Mouse (Mus musculus): Measurements from ENCODE around the gene Capn12. TPM values are rescaled to one million over a fixed set of nuclear protein-coding genes. Genes with fewer than 3 reads are reported as not detected.
A peak's percentile ranks its signal among the peaks of the same experiment; 100 is the strongest.

The Capn12 gene
- polyA plus RNA-seq (2014; fragmentation: Nextera tagmentation; extraction: Ambion mirVana): 0.23 and 0.44 TPM in 2 replicates

GRCm38 (mm10) chr7:28881199-28881598 is at the start of gene Capn12:
Gene Capn12, plus strand, starts transcription at chr7:28881422.
- no peaks in the 10 kb centered on the region for H3K4me1 ChIP-seq (replicated peaks; ENCODE audit: control insufficient read depth, insufficient read depth, low read length)
- no peak within 1 kb of the TSS for H3K27ac ChIP-seq (ENCODE audit: low read depth)
- no peaks in the 10 kb centered on the region for H3K27me3 ChIP-seq (replicated peaks; ENCODE audit: control insufficient read depth, insufficient read depth, low read length)
- DNase-seq (ENCODE audit: low spot score) (no peak), ATAC-seq (replicated peaks; ENCODE audit: low FRiP score, low TSS enrichment, low read depth) (0 out of 2 replicates have a peak, but pooled peaks have one; percentile 17)
- H3K9ac ChIP-seq (ENCODE audit: low read length): no peak within 1 kb of the TSS
- 39% methylated on average over 13 of the region's 13 CpGs for WGBS
- no peaks in the 10 kb centered on the region for H3K9me3 ChIP-seq (ENCODE audit: control insufficient read depth, low read length)
- no peaks in the 10 kb centered on the region for H3K36me3 ChIP-seq (ENCODE audit: control insufficient read depth, insufficient read depth, low read length)
- H3K4me3 ChIP-seq (ENCODE audit: low read depth, low read length): no peak within 1 kb of the TSS
- no peak within 1 kb of the TSS for H3K4me2 ChIP-seq (ENCODE audit: low read length)

- ATAC-seq (replicated peaks; ENCODE audit: low FRiP score, low TSS enrichment, low read depth): peak; percentile 46
- no peak for DNase-seq (ENCODE audit: low spot score)
- H3K27ac ChIP-seq (ENCODE audit: low read depth): peak overlapping the region; percentile 69
- H3K27me3 ChIP-seq (replicated peaks; ENCODE audit: control insufficient read depth, insufficient read depth, low read length): no peaks in the 10 kb centered on the region
- H3K4me2 ChIP-seq (ENCODE audit: low read length): 0 out of 2 replicates have a peak overlapping the region, but pooled peaks have one; percentile 9
- no peak overlapping the region for H3K9ac ChIP-seq (ENCODE audit: low read length)
- H3K36me3 ChIP-seq (ENCODE audit: control insufficient read depth, insufficient read depth, low read length): peaks cover 12% of the 10 kb centered on the region
- H3K4me3 ChIP-seq (ENCODE audit: low read depth, low read length): no peak overlapping the region
- H3K4me1 ChIP-seq (replicated peaks; ENCODE audit: control insufficient read depth, insufficient read depth, low read length): 0 out of 2 replicates have a peak, but pooled peaks cover 3% of the 10 kb centered on the region
- no peaks in the 10 kb centered on the region for H3K9me3 ChIP-seq (ENCODE audit: control insufficient read depth, low read length)
- WGBS: 55% methylated on average over 6 of the region's 6 CpGs
Observed at GRCm38 (mm10) chr7:28832137-28832536, 49.1 kb upstream of the Capn12 start.

- ATAC-seq (replicated peaks; ENCODE audit: low FRiP score, low TSS enrichment, low read depth) (peak; percentile 85), DNase-seq (ENCODE audit: low spot score) (no peak)
- Histone ChIP-seq H3K9ac (ENCODE audit: low read length) (peak within 1 kb of the TSS; percentile 40), H3K36me3 (ENCODE audit: control insufficient read depth, insufficient read depth, low read length) (peaks cover 12% of the 10 kb centered on the region), H3K9me3 (ENCODE audit: control insufficient read depth, low read length) (no peaks in the 10 kb centered on the region), H3K4me2 (ENCODE audit: low read length) (peak within 1 kb of the TSS; percentile 42), H3K4me1 (replicated peaks; ENCODE audit: control insufficient read depth, insufficient read depth, low read length) (no peaks in the 10 kb centered on the region), H3K4me3 (ENCODE audit: low read depth, low read length) (peak within 1 kb of the TSS; percentile 26), H3K27me3 (replicated peaks; ENCODE audit: control insufficient read depth, insufficient read depth, low read length) (no peaks in the 10 kb centered on the region), H3K27ac (ENCODE audit: low read depth) (peak within 1 kb of the TSS; percentile 69)
- 70% methylated on average over 6 of the region's 6 CpGs for WGBS
Observed at GRCm38 (mm10) chr7:28833723-28834347, 47.4 kb upstream of the Capn12 start, which contains the start of gene Lgals4. Gene Lgals4, plus strand, starts transcription at chr7:28833854.

- no peak for DNase-seq (ENCODE audit: low spot score)
- WGBS: 81% methylated on average over 5 of the region's 5 CpGs
- no peaks in the 10 kb centered on the region for H3K27me3 ChIP-seq (replicated peaks; ENCODE audit: control insufficient read depth, insufficient read depth, low read length)
- H3K36me3 ChIP-seq (ENCODE audit: control insufficient read depth, insufficient read depth, low read length): 0 out of 2 replicates have a peak, but pooled peaks cover 4% of the 10 kb centered on the region
- H3K4me3 ChIP-seq (ENCODE audit: low read depth, low read length): no peak overlapping the region
- 0 out of 2 replicates have a peak overlapping the region, but pooled peaks have one; percentile 9 for H3K4me2 ChIP-seq (ENCODE audit: low read length)
- no peaks in the 10 kb centered on the region for H3K9me3 ChIP-seq (ENCODE audit: control insufficient read depth, low read length)
- 0 out of 2 replicates have a peak overlapping the region, but pooled peaks have one; percentile 1 for H3K27ac ChIP-seq (ENCODE audit: low read depth)
- no peaks in the 10 kb centered on the region for H3K4me1 ChIP-seq (replicated peaks; ENCODE audit: control insufficient read depth, insufficient read depth, low read length)
- ATAC-seq (replicated peaks; ENCODE audit: low FRiP score, low TSS enrichment, low read depth): no peak
- H3K9ac ChIP-seq (ENCODE audit: low read length): no peak overlapping the region
Observed at GRCm38 (mm10) chr7:28836936-28837335, 44.3 kb upstream of the Capn12 start.

GRCm38 (mm10) chr7:28838331-28838730 is 42.9 kb upstream of the Capn12 start:
- H3K36me3 ChIP-seq (ENCODE audit: control insufficient read depth, insufficient read depth, low read length): 0 out of 2 replicates have a peak, but pooled peaks cover 4% of the 10 kb centered on the region
- H3K9ac ChIP-seq (ENCODE audit: low read length): no peak overlapping the region
- H3K27me3 ChIP-seq (replicated peaks; ENCODE audit: control insufficient read depth, insufficient read depth, low read length): no peaks in the 10 kb centered on the region
- DNase-seq (ENCODE audit: low spot score): peak; percentile 66
- H3K4me1 ChIP-seq (replicated peaks; ENCODE audit: control insufficient read depth, insufficient read depth, low read length): no peaks in the 10 kb centered on the region
- H3K9me3 ChIP-seq (ENCODE audit: control insufficient read depth, low read length): no peaks in the 10 kb centered on the region
- no peak overlapping the region for H3K27ac ChIP-seq (ENCODE audit: low read depth)
- 69% methylated on average over 9 of the region's 9 CpGs for WGBS
- no peak overlapping the region for H3K4me3 ChIP-seq (ENCODE audit: low read depth, low read length)
- ATAC-seq (replicated peaks; ENCODE audit: low FRiP score, low TSS enrichment, low read depth): peak; percentile 24
- peak overlapping the region; percentile 14; the same call in 1 of the 2 replicates for H3K4me2 ChIP-seq (ENCODE audit: low read length)

GRCm38 (mm10) chr7:28847273-28847672 is 33.9 kb upstream of the Capn12 start:
- 76% methylated on average over 1 of the region's 1 CpGs for WGBS
- Histone ChIP-seq H3K9ac (ENCODE audit: low read length) (no peak overlapping the region), H3K4me2 (ENCODE audit: low read length) (no peak overlapping the region), H3K27me3 (replicated peaks; ENCODE audit: control insufficient read depth, insufficient read depth, low read length) (no peaks in the 10 kb centered on the region), H3K36me3 (ENCODE audit: control insufficient read depth, insufficient read depth, low read length) (no peaks in the 10 kb centered on the region), H3K4me3 (ENCODE audit: low read depth, low read length) (no peak overlapping the region), H3K27ac (ENCODE audit: low read depth) (no peak overlapping the region), H3K9me3 (ENCODE audit: control insufficient read depth, low read length) (no peaks in the 10 kb centered on the region), H3K4me1 (replicated peaks; ENCODE audit: control insufficient read depth, insufficient read depth, low read length) (no peaks in the 10 kb centered on the region)
- ATAC-seq (replicated peaks; ENCODE audit: low FRiP score, low TSS enrichment, low read depth) (no peak), DNase-seq (ENCODE audit: low spot score) (no peak)

GRCm38 (mm10) chr7:28849700-28850236 is 31.5 kb upstream of the Capn12 start:
- no peaks in the 10 kb centered on the region for H3K27me3 ChIP-seq (replicated peaks; ENCODE audit: control insufficient read depth, insufficient read depth, low read length)
- 35% methylated on average over 1 of the region's 1 CpGs for WGBS
- no peak overlapping the region for H3K27ac ChIP-seq (ENCODE audit: low read depth)
- no peak for DNase-seq (ENCODE audit: low spot score)
- H3K9me3 ChIP-seq (ENCODE audit: control insufficient read depth, low read length): no peaks in the 10 kb centered on the region
- no peak for ATAC-seq (replicated peaks; ENCODE audit: low FRiP score, low TSS enrichment, low read depth)
- H3K4me2 ChIP-seq (ENCODE audit: low read length): no peak overlapping the region
- no peak overlapping the region for H3K4me3 ChIP-seq (ENCODE audit: low read depth, low read length)
- no peaks in the 10 kb centered on the region for H3K4me1 ChIP-seq (replicated peaks; ENCODE audit: control insufficient read depth, insufficient read depth, low read length)
- no peak overlapping the region for H3K9ac ChIP-seq (ENCODE audit: low read length)
- H3K36me3 ChIP-seq (ENCODE audit: control insufficient read depth, insufficient read depth, low read length): no peaks in the 10 kb centered on the region

GRCm38 (mm10) chr7:28850642-28851041 is 30.6 kb upstream of the Capn12 start:
- no peaks in the 10 kb centered on the region for H3K27me3 ChIP-seq (replicated peaks; ENCODE audit: control insufficient read depth, insufficient read depth, low read length)
- H3K4me3 ChIP-seq (ENCODE audit: low read depth, low read length): no peak overlapping the region
- no peak overlapping the region for H3K27ac ChIP-seq (ENCODE audit: low read depth)
- DNase-seq (ENCODE audit: low spot score) (no peak), ATAC-seq (replicated peaks; ENCODE audit: low FRiP score, low TSS enrichment, low read depth) (no peak)
- H3K9ac ChIP-seq (ENCODE audit: low read length): no peak overlapping the region
- WGBS: 78% methylated on average over 4 of the region's 4 CpGs
- H3K36me3 ChIP-seq (ENCODE audit: control insufficient read depth, insufficient read depth, low read length): no peaks in the 10 kb centered on the region
- H3K4me1 ChIP-seq (replicated peaks; ENCODE audit: control insufficient read depth, insufficient read depth, low read length): no peaks in the 10 kb centered on the region
- no peaks in the 10 kb centered on the region for H3K9me3 ChIP-seq (ENCODE audit: control insufficient read depth, low read length)
- H3K4me2 ChIP-seq (ENCODE audit: low read length): no peak overlapping the region

Data from intestine, embryonic 14.5 days (tissue).